ENCODE assay signal across 9 mouse cellular contexts in genomic region chr9:20385343-20385703, GRCm38 (mm10). TPM values are rescaled to one million over a fixed set of nuclear protein-coding genes. Genes with fewer than 3 reads are reported as not detected.
DNase-seq lines count a peak whose midpoint lies in the region; ATAC-seq and TF ChIP-seq lines count a peak whose summit lies in the region.
"Had no signal": no experiment of that assay in that cellular context is flagged by ENCODE, and none has a peak within 500 bp of the region (broad histone marks: within the 10 kb centered on the region; RNA-seq: fewer than 3 reads in every experiment).

No protein-coding gene starts in this region.

- peak overlapping the region; percentile 77 for H3K4me2 ChIP-seq in heart, postnatal 0 days (ENCODE audit: low read depth, low read length)

- H3K4me1 ChIP-seq in heart, embryonic 10.5 days, result 0 out of 2 replicates have a peak, but pooled peaks cover 3% of the 10 kb centered on the region
- H3K4me1 ChIP-seq in ES-Bruce4 (ENCODE audit: control insufficient read depth, insufficient read depth, low read length), result no peaks in the 10 kb centered on the region
- H3K4me1 ChIP-seq in heart, postnatal 0 days (ENCODE audit: control insufficient read depth, insufficient read depth), result peaks cover 7% of the 10 kb centered on the region
- H3K4me1 ChIP-seq in megakaryocyte, embryonic 14.5 days, result peaks cover 22% of the 10 kb centered on the region

- 21% methylated on average over 16 of the region's 16 CpGs for WGBS in heart, embryonic 10.5 days
- WGBS in heart, postnatal 0 days, result 16% methylated on average over 16 of the region's 16 CpGs

- TF ChIP-seq EP300 in ES-Bruce4 (IDR thresholded peaks at IDR 0.05; ENCODE audit: insufficient read depth, low read depth, low read length), result no peak
- no peak for TF ChIP-seq EP300 in heart, postnatal 0 days (IDR thresholded peaks at IDR 0.05; ENCODE audit: low read depth)

- H3K9ac ChIP-seq in ES-Bruce4 (ENCODE audit: low read depth, poor library complexity, severe bottlenecking), result 0 out of 2 replicates have a peak overlapping the region, but pooled peaks have one; percentile 39
- peak overlapping the region; percentile 61 for H3K9ac ChIP-seq in heart, postnatal 0 days (replicated peaks; ENCODE audit: low read depth, low read length)

- no peak for TF ChIP-seq POLR2A in ES-Bruce4 (IDR thresholded peaks at IDR 0.05; ENCODE audit: insufficient read depth, low read length)

- TF ChIP-seq CTCF in ES-Bruce4 (IDR thresholded peaks at IDR 0.05; ENCODE audit: low read depth, low read length), result no peak
- no peak for TF ChIP-seq CTCF in heart, postnatal 0 days (IDR thresholded peaks at IDR 0.05; ENCODE audit: low read depth)

- no peaks in the 10 kb centered on the region for H3K36me3 ChIP-seq in heart, embryonic 10.5 days
- H3K36me3 ChIP-seq in ES-Bruce4 (ENCODE audit: control insufficient read depth, insufficient read depth, low read length, poor library complexity, severe bottlenecking), result no peaks in the 10 kb centered on the region
- H3K36me3 ChIP-seq in heart, postnatal 0 days (replicated peaks; ENCODE audit: control insufficient read depth, insufficient read depth, low read length), result no peaks in the 10 kb centered on the region
- H3K36me3 ChIP-seq in megakaryocyte, embryonic 14.5 days (replicated peaks; ENCODE audit: low read length), result no peaks in the 10 kb centered on the region

- H3K4me3 ChIP-seq in heart, embryonic 10.5 days, result peak overlapping the region; percentile 74
- peak overlapping the region; percentile 95 for H3K4me3 ChIP-seq in ES-Bruce4 (ENCODE audit: low read depth, low read length)
- peak overlapping the region; percentile 65 for H3K4me3 ChIP-seq in heart, postnatal 0 days (ENCODE audit: low read depth, low read length)
- peak overlapping the region; percentile 98 for H3K4me3 ChIP-seq in megakaryocyte, embryonic 14.5 days (replicated peaks)

- peak overlapping the region; percentile 88 for H3K27ac ChIP-seq in heart, embryonic 10.5 days
- H3K27ac ChIP-seq in ES-Bruce4 (ENCODE audit: insufficient read depth, low read length), result no peak overlapping the region
- H3K27ac ChIP-seq in heart, postnatal 0 days (ENCODE audit: low read depth), result peak overlapping the region; percentile 63

- H3K9me3 ChIP-seq in heart, embryonic 10.5 days, result no peaks in the 10 kb centered on the region
- H3K9me3 ChIP-seq in ES-Bruce4 (replicated peaks; ENCODE audit: control insufficient read depth, insufficient read depth, low read length, poor library complexity, severe bottlenecking), result no peaks in the 10 kb centered on the region
- no peaks in the 10 kb centered on the region for H3K9me3 ChIP-seq in heart, postnatal 0 days (replicated peaks; ENCODE audit: control insufficient read depth, low read length)
- H3K9me3 ChIP-seq in megakaryocyte, embryonic 14.5 days, result peaks cover 22% of the 10 kb centered on the region

- no peaks in the 10 kb centered on the region for H3K27me3 ChIP-seq in heart, embryonic 10.5 days (ENCODE audit: insufficient read depth, poor library complexity, severe bottlenecking)
- no peaks in the 10 kb centered on the region for H3K27me3 ChIP-seq in ES-Bruce4 (ENCODE audit: control insufficient read depth, insufficient read depth, low read length, poor library complexity, severe bottlenecking)
- no peaks in the 10 kb centered on the region for H3K27me3 ChIP-seq in heart, postnatal 0 days (ENCODE audit: control insufficient read depth, insufficient read depth, low read length)
- no peaks in the 10 kb centered on the region for H3K27me3 ChIP-seq in megakaryocyte, embryonic 14.5 days (replicated peaks)

- no peak for DNase-seq in heart, embryonic 10.5 days (ENCODE audit: low spot score)
- DNase-seq in heart, adult 9 months (ENCODE audit: low spot score in 2 of 2), result no peak
- DNase-seq in heart, postnatal 0 days (ENCODE audit: low spot score), result no peak
- no peak for DNase-seq in gastrocnemius, postnatal 4 days (ENCODE audit: low spot score in 2 of 2)
- DNase-seq in right cerebral cortex, postnatal 25 days, result no peak

- peak; percentile 21; the same call in 1 of the 2 replicates for ATAC-seq in heart, postnatal 0 days (ENCODE audit: insufficient read depth, low read depth)
- no peak; the same call in 1 of the 2 replicates for ATAC-seq in frontal cortex, adult (ENCODE audit: low TSS enrichment)

RNA-seq across cellular contexts. Expression of gene Zfp560, which starts 0.3 kb away (rescaled TPM):
- polyA plus RNA-seq in heart, embryonic 10.5 days (2016; fragmentation: Nextera tagmentation; extraction: Ambion mirVana), result 20.9 and 25.0 TPM in 2 replicates
- 5.3 and 7.3 TPM in 2 replicates for polyA plus RNA-seq in ES-Bruce4 (2011; ENCODE audit: insufficient read depth, insufficient read length, low read depth, missing spikeins)
- total RNA-seq in heart, postnatal 0 days (2014; rRNA removed; ENCODE audit: low replicate concordance), result 4.7 and 4.8 TPM in 2 replicates
- polyA plus RNA-seq in heart, postnatal 0 days (2015; fragmentation: Nextera tagmentation; extraction: Ambion mirVana), result 53.2 and 53.6 TPM in 2 replicates
- 1.4 TPM in 1 of 2 replicates, not detected in the other for polyA plus RNA-seq in megakaryocyte, embryonic 14.5 days (2012; ENCODE audit: insufficient read depth, low replicate concordance)
- 10 to 100 TPM in 1 of 2 experiments, 1 to 10 TPM in 1; 9.5 to 14.1 TPM for total RNA-seq in gastrocnemius, postnatal 4 days (2021)

RNA-seq across cellular contexts. Expression of gene Olfr18, which starts 49.4 kb away (rescaled TPM):
- 0.06 TPM in 1 of 2 replicates, not detected in the other for polyA plus RNA-seq in heart, embryonic 10.5 days (2016; fragmentation: Nextera tagmentation; extraction: Ambion mirVana)
- not detected in 2 replicates for polyA plus RNA-seq in ES-Bruce4 (2011; ENCODE audit: insufficient read depth, insufficient read length, low read depth, missing spikeins)
- not detected in 2 replicates for total RNA-seq in heart, postnatal 0 days (2014; rRNA removed; ENCODE audit: low replicate concordance)
- not detected in 2 replicates for polyA plus RNA-seq in heart, postnatal 0 days (2015; fragmentation: Nextera tagmentation; extraction: Ambion mirVana)
- polyA plus RNA-seq in megakaryocyte, embryonic 14.5 days (2012; ENCODE audit: insufficient read depth, low replicate concordance), result not detected in 2 replicates
- total RNA-seq in gastrocnemius, postnatal 4 days (2021), result under 1 TPM in 1 of 2 experiments, not detected in 1; 0.27 TPM
- total RNA-seq: hematopoietic stem cell, adult 5-6 weeks had no signal
